Mouse (Mus musculus) limb, embryonic 14.5 days (tissue): ENCODE measurements at regions not wholly inside any gene's neighbourhood (a gene's known extent, or its start where the extent isn't known, plus 50 kb on each side); places are given as distances from the start of the nearest gene placed in this dataset.

Experiments
- ATAC-seq: fragments of 200-750 bp; cut with Nextera tagmentation; 2 replicates; pipeline ENCODE4 v1.8.0; 2017; ENCODE audit warnings: low read depth, moderate number of reproducible peaks, moderate TSS enrichment; ENCODE audit not compliant: low FRiP score
- DNase-seq: peaks from one replicate; pipeline ENCODE4 v3.0.0-alpha.2; 2015; ENCODE audit warnings: low spot score
- H3K27ac ChIP-seq: fragments of 300-500 bp; sonication (generic); replicated peaks from 2 replicates; pipeline ENCODE4 v1.5.1; 2014; ENCODE audit warnings: low read depth, mild to moderate bottlenecking, low read length, moderate library complexity, mixed read lengths
- H3K27me3 ChIP-seq: fragments of 300-500 bp; sonication (generic); 2 replicates; pipeline ENCODE4 v1.6.1; 2014; ENCODE audit warnings: low read length, mixed read lengths; ENCODE audit not compliant: control insufficient read depth, insufficient read depth
- H3K36me3 ChIP-seq: fragments of 300-500 bp; sonication (generic); 2 replicates; pipeline ENCODE4 v1.6.1; 2014; ENCODE audit warnings: mild to moderate bottlenecking, low read length, moderate library complexity, mixed read lengths; ENCODE audit not compliant: control insufficient read depth, insufficient read depth
- H3K4me1 ChIP-seq: fragments of 300-500 bp; sonication (generic); 2 replicates; pipeline ENCODE4 v1.6.1; 2014; ENCODE audit warnings: antibody characterized with exemption, low read length, mixed read lengths; ENCODE audit not compliant: control insufficient read depth, insufficient read depth
- H3K4me2 ChIP-seq: fragments of 300-500 bp; sonication (generic); replicated peaks from 2 replicates; pipeline ENCODE4 v1.6.1; 2014; ENCODE audit warnings: low read depth, mild to moderate bottlenecking, low read length, moderate library complexity; ENCODE audit not compliant: severe bottlenecking
- H3K4me3 ChIP-seq: fragments of 300-500 bp; sonication (generic); replicated peaks from 2 replicates; pipeline ENCODE4 v1.5.1; 2014; ENCODE audit warnings: low read length
- H3K9ac ChIP-seq: fragments of 300-500 bp; sonication (generic); 2 replicates; pipeline ENCODE4 v1.6.1; 2014; ENCODE audit warnings: mild to moderate bottlenecking, low read depth, low read length, moderate library complexity; ENCODE audit not compliant: severe bottlenecking
- H3K9me3 ChIP-seq: fragments of 300-500 bp; sonication (generic); 2 replicates; pipeline ENCODE4 v1.6.1; 2016; ENCODE audit warnings: low read length; ENCODE audit not compliant: control insufficient read depth
- POLR2A ChIP-seq: fragments of 200-500 bp; IDR thresholded peaks from 2 replicates; pipeline ENCODE4 v1.8.0; 2012; ENCODE audit warnings: inconsistent platforms, mild to moderate bottlenecking, moderate library complexity, borderline replicate concordance; ENCODE audit not compliant: insufficient read depth, insufficient read length; ENCODE audit errors: extremely low read depth
- WGBS: fragments of 180-500 bp; shearing (Covaris S2); extraction: QIAGEN DNeasy Blood & Tissue Kit; methylation state at CpG from one replicate; pipeline ENCODE4 v1.1.7; 2014; 5-methylcytosine and 5-hydroxymethylcytosine counted together

DNA sequence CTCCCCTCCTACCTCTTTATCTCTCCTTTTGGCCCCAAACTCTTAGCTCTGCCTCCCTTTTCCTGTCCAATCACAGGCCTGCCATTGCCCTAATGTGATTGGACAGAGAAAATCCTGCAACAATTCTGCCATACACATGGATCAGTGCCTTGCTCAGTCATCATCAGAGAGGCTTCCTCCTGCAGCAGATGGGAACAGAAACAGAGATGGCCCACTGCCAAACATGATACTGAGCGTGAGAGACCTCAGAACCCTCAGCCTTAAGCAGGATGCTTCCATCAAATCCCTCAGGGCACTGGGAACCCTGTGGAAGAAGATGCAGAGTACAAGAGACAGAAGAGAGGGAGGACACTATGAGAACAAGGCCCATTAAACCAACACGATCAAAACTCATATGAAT lies 62.8 kb upstream of the Cacna2d3 start:
- no peak for DNase-seq
- Histone ChIP-seq H3K27ac (no peak overlapping the region), H3K9me3 (no peaks in the 10 kb centered on the region), H3K4me2 (no peak overlapping the region), H3K9ac (no peak overlapping the region), H3K4me3 (no peak overlapping the region), H3K4me1 (no peaks in the 10 kb centered on the region), H3K27me3 (no peaks in the 10 kb centered on the region), H3K36me3 (no peaks in the 10 kb centered on the region)
- no peak for ATAC-seq
- TF ChIP-seq POLR2A, result no peak
- 74% methylated on average over 2 of the region's 2 CpGs for WGBS

DNA sequence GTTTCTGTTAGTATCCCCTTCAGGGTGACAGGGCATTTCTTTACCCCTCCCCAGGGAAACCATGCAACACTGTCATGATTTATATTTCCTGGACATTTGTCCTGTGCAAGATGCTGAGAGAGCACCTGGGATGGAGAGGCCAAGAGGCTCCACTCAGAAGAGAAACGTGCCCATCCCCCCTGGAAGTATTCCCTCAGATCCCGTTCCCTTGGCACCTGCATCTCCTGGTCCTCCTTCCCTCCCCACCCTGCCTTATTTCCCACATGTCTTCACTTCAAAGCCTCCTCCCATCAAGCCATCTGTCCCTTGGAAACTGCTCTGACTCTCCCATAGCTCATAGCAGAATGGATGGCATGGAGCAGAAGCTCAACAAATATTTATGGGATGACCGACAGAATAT lies 64.8 kb upstream of the Cacna2d3 start:
- 67% methylated on average over 3 of the region's 3 CpGs for WGBS
- Histone ChIP-seq H3K27ac (no peak overlapping the region), H3K36me3 (no peaks in the 10 kb centered on the region), H3K4me3 (no peak overlapping the region), H3K9me3 (no peaks in the 10 kb centered on the region), H3K9ac (no peak overlapping the region), H3K4me1 (no peaks in the 10 kb centered on the region), H3K4me2 (no peak overlapping the region), H3K27me3 (no peaks in the 10 kb centered on the region)
- TF ChIP-seq POLR2A, result no peak
- DNase-seq, result no peak
- no peak for ATAC-seq

DNA sequence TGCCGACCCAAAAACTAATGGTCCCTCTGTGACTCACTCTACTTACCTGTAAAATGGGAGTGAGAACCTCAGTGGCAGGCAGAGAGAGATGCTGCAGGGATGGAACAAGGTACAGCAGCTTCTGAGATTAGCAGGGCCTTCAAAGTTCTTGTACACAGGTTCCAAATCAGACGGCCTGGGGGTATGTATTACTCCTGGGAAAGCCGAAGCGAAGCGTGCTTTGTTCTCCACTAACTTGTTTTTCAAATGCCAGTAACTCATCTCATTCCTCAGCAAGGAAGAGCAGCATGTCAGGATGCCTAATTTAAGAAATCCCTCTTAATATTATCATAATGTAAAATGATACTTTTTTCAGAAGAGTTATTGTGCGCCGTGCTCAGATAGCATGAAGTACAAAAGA lies 66.1 kb upstream of the Cacna2d3 start:
- DNase-seq (no peak), ATAC-seq (no peak)
- no peak for TF ChIP-seq POLR2A
- Histone ChIP-seq H3K4me3 (no peak overlapping the region), H3K4me1 (no peaks in the 10 kb centered on the region), H3K9ac (no peak overlapping the region), H3K27ac (no peak overlapping the region), H3K4me2 (no peak overlapping the region), H3K36me3 (no peaks in the 10 kb centered on the region), H3K9me3 (no peaks in the 10 kb centered on the region), H3K27me3 (no peaks in the 10 kb centered on the region)
- WGBS, result 88% methylated on average over 7 of the region's 7 CpGs

DNA sequence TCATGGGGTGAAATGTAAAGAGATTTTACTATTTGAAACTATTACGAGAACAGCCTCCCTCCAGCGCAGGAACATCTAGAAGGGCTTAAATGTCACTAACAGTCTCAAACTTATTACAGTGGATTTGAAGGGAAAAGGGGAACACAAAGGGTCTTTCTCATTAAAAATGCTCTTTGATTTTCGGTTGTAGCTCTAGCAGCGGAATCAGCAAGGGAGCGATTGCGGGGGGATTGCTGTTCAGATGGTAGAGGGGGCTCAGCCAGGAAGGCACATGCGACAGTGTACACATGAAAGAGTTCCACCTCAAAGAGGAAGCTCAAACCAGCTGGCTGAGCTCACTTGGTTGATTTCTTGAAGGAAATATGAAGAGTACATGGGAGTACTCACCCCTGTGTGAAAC lies 66.7 kb upstream of the Cacna2d3 start:
- TF ChIP-seq POLR2A, result no peak
- ATAC-seq, result no peak
- Histone ChIP-seq H3K9ac (no peak overlapping the region), H3K4me2 (no peak overlapping the region), H3K36me3 (no peaks in the 10 kb centered on the region), H3K4me3 (no peak overlapping the region), H3K4me1 (no peaks in the 10 kb centered on the region), H3K27me3 (no peaks in the 10 kb centered on the region), H3K9me3 (no peaks in the 10 kb centered on the region), H3K27ac (no peak overlapping the region)
- DNase-seq, result no peak
- 78% methylated on average over 7 of the region's 7 CpGs for WGBS

DNA sequence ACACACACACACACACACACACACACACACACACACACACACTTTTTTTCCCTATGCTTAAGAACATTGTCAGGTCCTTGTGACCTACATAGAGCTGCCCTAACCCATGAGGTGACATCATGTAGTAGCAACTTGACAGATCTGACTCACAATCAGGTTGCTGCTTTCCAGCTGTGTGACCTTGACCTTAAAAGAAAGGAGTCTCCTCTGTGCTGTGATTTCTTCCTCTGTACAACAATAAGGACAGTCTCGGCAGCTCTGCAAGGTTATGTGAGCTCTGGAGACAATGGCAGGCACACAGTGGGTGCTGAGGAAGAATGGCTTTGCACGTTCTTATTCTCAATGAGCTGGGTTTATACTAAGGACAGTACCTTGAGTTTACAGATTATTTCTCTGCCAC lies 73.7 kb upstream of the Cacna2d3 start:
- H3K4me3 ChIP-seq, result no peak overlapping the region
- ATAC-seq (no peak), DNase-seq (no peak)
- H3K36me3 ChIP-seq, result no peaks in the 10 kb centered on the region
- H3K27me3 ChIP-seq, result no peaks in the 10 kb centered on the region
- H3K9me3 ChIP-seq, result no peaks in the 10 kb centered on the region
- 71% methylated on average over 2 of the region's 2 CpGs for WGBS
- H3K4me2 ChIP-seq, result no peak overlapping the region
- no peak overlapping the region for H3K9ac ChIP-seq
- no peaks in the 10 kb centered on the region for H3K4me1 ChIP-seq
- no peak for TF ChIP-seq POLR2A
- no peak overlapping the region for H3K27ac ChIP-seq

DNA sequence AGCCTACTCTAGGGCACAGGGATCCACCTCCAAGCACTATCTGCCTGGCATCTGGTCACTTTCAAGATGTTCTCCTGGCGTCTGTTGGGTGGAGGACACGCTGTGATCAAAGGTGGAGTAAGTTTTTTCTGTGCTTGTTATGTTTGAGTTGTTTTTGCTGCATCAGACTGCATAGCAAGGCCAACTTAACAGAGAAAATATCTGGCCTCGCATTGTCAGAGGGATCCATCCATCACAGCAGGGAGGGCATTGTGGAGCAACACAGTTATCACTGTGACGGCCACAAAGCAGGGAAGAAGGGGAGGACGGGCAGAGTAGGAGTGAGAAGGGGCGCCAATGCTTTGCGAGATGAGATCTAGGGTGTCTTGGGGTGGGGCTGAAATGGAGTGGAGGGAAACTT lies 74.7 kb upstream of the Cacna2d3 start:
- Histone ChIP-seq H3K9me3 (no peaks in the 10 kb centered on the region), H3K9ac (no peak overlapping the region), H3K4me3 (no peak overlapping the region), H3K4me1 (no peaks in the 10 kb centered on the region), H3K27ac (no peak overlapping the region), H3K4me2 (no peak overlapping the region), H3K36me3 (no peaks in the 10 kb centered on the region), H3K27me3 (no peaks in the 10 kb centered on the region)
- WGBS, result 79% methylated on average over 7 of the region's 7 CpGs
- no peak for ATAC-seq
- no peak for TF ChIP-seq POLR2A
- DNase-seq, result no peak
